Mouse (Mus musculus) ES-Bruce4 (cell line): ENCODE results near the gene Ccn1. TPM values are rescaled to one million over a fixed set of nuclear protein-coding genes. Genes with fewer than 3 reads are reported as not detected.

Experiments used
- H3K27ac ChIP-seq: 2 replicates; pipeline ENCODE4 v1.5.1; 2012; ENCODE audit warnings: low read length, inconsistent platforms; ENCODE audit not compliant: insufficient read depth
- H3K27me3 ChIP-seq: 2 replicates; pipeline ENCODE4 v1.6.1; 2012; ENCODE audit warnings: mild to moderate bottlenecking, low read length, inconsistent platforms; ENCODE audit not compliant: control insufficient read depth, poor library complexity, insufficient read depth, severe bottlenecking
- H3K36me3 ChIP-seq: 2 replicates; pipeline ENCODE4 v1.6.1; 2012; ENCODE audit warnings: inconsistent platforms, mild to moderate bottlenecking, low read length, moderate library complexity; ENCODE audit not compliant: control insufficient read depth, poor library complexity, insufficient read depth, severe bottlenecking
- H3K4me1 ChIP-seq: one replicate; pipeline ENCODE4 v1.8.1; 2011; ENCODE audit warnings: low read length; ENCODE audit not compliant: control insufficient read depth, insufficient read depth
- H3K4me3 ChIP-seq: 2 replicates; pipeline ENCODE4 v1.5.1; 2011; ENCODE audit warnings: low read depth, mild to moderate bottlenecking, low read length
- H3K9ac ChIP-seq: 2 replicates; pipeline ENCODE4 v1.6.1; 2012; ENCODE audit warnings: low read depth, mild to moderate bottlenecking, inconsistent platforms; ENCODE audit not compliant: poor library complexity, severe bottlenecking
- H3K9me3 ChIP-seq: replicated peaks from 2 replicates; pipeline ENCODE4 v1.6.1; 2012; ENCODE audit warnings: mild to moderate bottlenecking, low read length, inconsistent platforms; ENCODE audit not compliant: control insufficient read depth, poor library complexity, insufficient read depth, severe bottlenecking
- CTCF ChIP-seq: IDR thresholded peaks from one replicate; pipeline ENCODE4 v1.8.1; 2011; ENCODE audit warnings: low read depth, low read length
- EP300 ChIP-seq: IDR thresholded peaks from 2 replicates; pipeline ENCODE4 v1.6.1; 2011; ENCODE audit warnings: low read depth, low read length; ENCODE audit not compliant: insufficient read depth
- POLR2A ChIP-seq: IDR thresholded peaks from one replicate; pipeline ENCODE4 v1.8.1; 2011; ENCODE audit warnings: low read length; ENCODE audit not compliant: insufficient read depth
- polyA plus RNA-seq: library from polyadenylated mRNA; stranded (reverse); fragments of >200 nt; gene quantifications from 2 replicates; pipeline ENCODE4 v1.2.4, GENCODE M21; 2011; ENCODE audit warnings: low read depth; ENCODE audit not compliant: missing spikeins, insufficient read depth, insufficient read length

The Ccn1 gene
- polyA plus RNA-seq, 1 experiment = 204 TPM

DNA sequence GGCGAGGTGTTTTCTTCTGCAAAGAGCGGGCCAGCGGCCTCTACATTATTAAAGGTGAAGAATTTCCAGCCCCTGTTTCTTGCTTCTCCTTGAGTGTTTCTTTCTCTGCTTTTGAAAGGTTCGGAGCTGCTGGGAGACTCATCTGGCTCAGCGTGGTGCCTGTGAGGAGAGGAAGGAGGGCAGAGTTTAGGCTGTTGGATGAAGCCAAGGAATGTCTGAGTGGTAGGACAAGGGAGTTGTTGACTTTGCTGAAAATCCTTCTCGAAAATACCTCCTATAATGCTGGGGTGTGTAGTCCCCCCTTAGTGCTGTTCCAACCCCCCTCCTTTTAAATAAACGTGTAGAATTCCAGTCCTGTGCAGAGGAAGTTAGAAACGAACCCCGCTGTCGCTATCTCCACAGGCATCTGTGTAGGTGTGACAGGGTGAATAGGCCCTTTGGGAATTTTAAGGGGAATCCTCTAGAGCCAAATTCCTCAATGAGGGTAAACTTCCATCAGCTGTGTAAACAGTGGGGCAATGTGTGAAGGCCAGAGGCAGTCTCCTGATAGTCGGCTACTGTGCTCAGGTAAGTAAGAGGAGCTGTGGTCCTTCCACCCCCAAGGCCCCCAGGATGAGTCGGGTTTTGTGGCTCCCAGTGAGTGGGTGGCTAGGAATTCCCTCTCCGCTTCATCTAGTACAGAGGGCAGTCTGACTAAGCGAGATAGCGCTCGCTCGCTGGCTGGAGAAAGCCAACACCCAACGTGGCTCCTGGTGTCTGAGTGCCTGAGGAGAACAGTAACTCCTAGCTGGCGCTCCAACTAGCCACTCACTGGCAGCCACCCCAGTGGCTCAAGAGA is 35.0 kb upstream of the Ccn1 start:
- Histone ChIP-seq H3K9me3 (no peaks in the 10 kb centered on the region), H3K27ac (no peak overlapping the region), H3K36me3 (no peaks in the 10 kb centered on the region), H3K9ac (no peak overlapping the region), H3K27me3 (no peaks in the 10 kb centered on the region), H3K4me3 (no peak overlapping the region), H3K4me1 (no peaks in the 10 kb centered on the region)
- TF ChIP-seq POLR2A (no peak), CTCF (no peak), EP300 (no peak)

DNA sequence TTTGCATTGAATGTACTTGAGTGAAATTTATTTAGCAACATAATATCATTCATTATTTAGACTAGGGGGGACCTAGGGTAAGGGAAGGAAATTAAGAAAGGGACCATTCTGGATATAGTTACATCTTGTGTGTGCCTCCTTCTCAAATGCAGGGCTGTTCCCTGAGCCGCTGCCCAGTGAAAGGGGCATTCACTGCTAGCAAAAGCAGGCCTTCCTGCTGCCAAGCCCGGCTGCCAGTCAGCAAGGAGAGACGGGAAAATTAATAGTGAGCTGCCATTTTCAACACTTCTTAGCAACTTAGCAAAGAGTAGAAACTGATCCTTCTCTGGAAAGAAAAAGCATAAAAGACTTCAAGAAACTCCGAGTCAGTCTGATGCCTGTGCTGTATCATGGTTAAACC is 34.4 kb upstream of the Ccn1 start:
- Histone ChIP-seq H3K4me3 (no peak overlapping the region), H3K27ac (no peak overlapping the region)
- TF ChIP-seq CTCF = no peak
- TF ChIP-seq EP300 = no peak
- no peak for TF ChIP-seq POLR2A

DNA sequence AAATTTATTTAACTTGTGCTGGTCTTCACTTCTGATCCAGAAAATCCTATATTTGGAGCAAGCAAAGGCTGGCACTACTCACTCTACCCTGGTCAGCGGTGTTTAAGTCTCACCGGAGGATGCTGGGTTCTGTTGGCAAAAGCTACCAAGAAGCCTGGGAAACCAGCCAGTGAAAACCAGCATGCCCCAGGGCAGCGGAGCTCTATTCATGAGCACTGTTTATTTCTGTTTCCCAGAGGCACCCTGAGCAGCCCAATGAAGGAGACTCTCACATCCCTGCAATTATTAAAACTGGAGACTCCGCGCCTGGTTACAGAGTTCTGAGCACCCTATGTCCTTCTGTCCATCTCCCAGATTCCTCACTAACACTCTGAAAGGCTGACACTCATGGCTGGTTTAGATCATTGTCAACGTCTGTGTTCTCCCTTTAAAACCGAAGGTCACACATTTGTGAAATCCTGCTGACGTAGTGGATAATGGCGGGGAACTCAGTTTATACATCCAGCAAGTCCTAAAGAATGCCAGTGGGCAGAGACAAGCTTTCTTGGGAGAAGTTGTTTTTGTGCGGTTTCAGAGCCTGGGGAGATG is 31.7 kb upstream of the Ccn1 start:
- Histone ChIP-seq H3K27me3 (no peaks in the 10 kb centered on the region), H3K27ac (no peak overlapping the region), H3K4me3 (no peak overlapping the region), H3K9ac (no peak overlapping the region), H3K4me1 (no peaks in the 10 kb centered on the region), H3K36me3 (no peaks in the 10 kb centered on the region), H3K9me3 (no peaks in the 10 kb centered on the region)
- TF ChIP-seq CTCF (no peak), POLR2A (no peak), EP300 (no peak)

More for the DNA sequence above, 34.4 kb upstream of the Ccn1 start:
- no peaks in the 10 kb centered on the region for H3K4me1 ChIP-seq
- H3K27me3 ChIP-seq = no peaks in the 10 kb centered on the region
- no peaks in the 10 kb centered on the region for H3K9me3 ChIP-seq
- H3K36me3 ChIP-seq = no peaks in the 10 kb centered on the region
- H3K9ac ChIP-seq = no peak overlapping the region

DNA sequence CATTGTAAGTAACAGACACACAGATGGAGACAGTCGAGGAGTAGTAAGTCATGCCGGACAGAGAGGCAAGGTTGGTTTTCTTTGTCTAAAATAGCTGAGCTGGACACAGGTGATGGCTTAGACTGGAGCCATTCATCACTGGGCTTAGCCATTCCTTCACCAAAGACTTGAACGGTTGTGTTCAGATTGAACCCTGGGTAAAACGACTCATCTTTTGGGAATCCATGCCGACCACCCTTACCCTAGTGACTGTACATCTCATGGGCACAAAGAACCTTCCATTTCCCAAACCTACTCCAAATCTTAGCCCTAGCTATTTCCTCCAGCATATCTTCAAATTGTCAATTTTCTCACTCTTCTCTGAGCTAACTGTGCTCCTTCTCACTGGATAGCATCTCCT is 30.9 kb upstream of the Ccn1 start:
- H3K4me1 ChIP-seq = no peaks in the 10 kb centered on the region
- no peak overlapping the region for H3K9ac ChIP-seq
- no peak overlapping the region for H3K4me3 ChIP-seq
- H3K36me3 ChIP-seq = no peaks in the 10 kb centered on the region
- no peaks in the 10 kb centered on the region for H3K27me3 ChIP-seq
- no peaks in the 10 kb centered on the region for H3K9me3 ChIP-seq
- TF ChIP-seq CTCF = no peak
- TF ChIP-seq POLR2A = no peak
- no peak for TF ChIP-seq EP300
- H3K27ac ChIP-seq = no peak overlapping the region

DNA sequence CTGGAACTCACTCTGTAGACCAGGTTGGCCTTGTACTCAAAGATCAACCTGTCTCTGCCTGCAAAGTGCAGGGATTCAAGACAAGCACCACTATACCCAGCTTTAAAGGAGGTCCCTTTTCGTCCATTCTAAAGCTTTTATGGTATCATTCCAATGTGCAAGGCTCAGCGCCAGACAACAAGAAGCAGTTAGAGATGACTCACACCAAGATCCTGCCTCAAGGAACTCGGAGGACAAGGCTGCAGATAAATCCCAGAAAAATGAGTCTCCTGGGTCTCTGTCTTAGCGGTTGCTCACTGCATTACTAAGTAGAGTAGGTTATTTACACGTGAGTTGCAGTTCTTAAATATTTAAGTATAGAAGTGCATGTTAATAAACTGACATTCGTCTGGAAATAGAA is 26.4 kb upstream of the Ccn1 start:
- H3K27me3 ChIP-seq = no peaks in the 10 kb centered on the region
- H3K9me3 ChIP-seq = no peaks in the 10 kb centered on the region
- H3K27ac ChIP-seq = no peak overlapping the region
- H3K4me3 ChIP-seq = no peak overlapping the region
- no peaks in the 10 kb centered on the region for H3K4me1 ChIP-seq
- H3K36me3 ChIP-seq = no peaks in the 10 kb centered on the region
- H3K9ac ChIP-seq = no peak overlapping the region
- TF ChIP-seq EP300 = no peak
- TF ChIP-seq POLR2A = no peak
- TF ChIP-seq CTCF = no peak

DNA sequence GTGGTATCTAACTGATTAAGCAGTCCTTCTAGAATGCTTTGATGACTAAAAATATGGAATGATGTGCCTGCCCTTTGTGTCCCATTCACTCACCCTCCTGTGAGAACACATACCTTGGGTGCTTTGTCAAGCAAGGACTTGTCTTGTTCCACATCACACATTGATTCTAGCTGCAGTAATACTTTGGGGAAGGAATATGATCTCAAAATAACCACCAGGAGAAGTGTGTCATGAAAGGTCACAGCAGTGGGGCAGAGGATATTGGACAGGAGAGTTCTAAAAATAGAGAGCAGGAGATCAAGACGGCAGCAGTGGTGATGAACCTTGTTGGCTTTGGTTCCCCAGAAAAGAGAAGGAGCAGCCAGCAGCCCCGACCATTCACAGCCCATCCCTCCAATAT is 25.0 kb upstream of the Ccn1 start:
- Histone ChIP-seq H3K9ac (no peak overlapping the region), H3K4me3 (no peak overlapping the region), H3K4me1 (no peaks in the 10 kb centered on the region), H3K9me3 (no peaks in the 10 kb centered on the region), H3K27ac (no peak overlapping the region), H3K36me3 (no peaks in the 10 kb centered on the region), H3K27me3 (no peaks in the 10 kb centered on the region)
- TF ChIP-seq EP300 = no peak
- no peak for TF ChIP-seq CTCF
- no peak for TF ChIP-seq POLR2A
